16 mouse cellular contexts compared by ENCODE assay signal in genomic region chr1:98096396-98096935, GRCm38 (mm10). TPM values are rescaled to one million over a fixed set of nuclear protein-coding genes. Genes with fewer than 3 reads are reported as not detected.
A peak's percentile ranks its signal among the peaks of the same experiment; 100 is the strongest.
DNase-seq lines count a peak whose midpoint lies in the region; ATAC-seq and TF ChIP-seq lines count a peak whose summit lies in the region.
"Had no signal": no experiment of that assay in that cellular context is flagged by ENCODE, and none has a peak within 500 bp of the region (broad histone marks: within the 10 kb centered on the region; RNA-seq: fewer than 3 reads in every experiment).

No protein-coding gene starts in this region.

- H3K27me3 ChIP-seq in heart, embryonic 13.5 days (replicated peaks) = no peaks in the 10 kb centered on the region
- H3K27me3 ChIP-seq in heart, adult 2 months (ENCODE audit: control insufficient read depth, insufficient read depth, low read length) = no peaks in the 10 kb centered on the region
- no peaks in the 10 kb centered on the region for H3K27me3 ChIP-seq in liver, embryonic 13.5 days
- no peaks in the 10 kb centered on the region for H3K27me3 ChIP-seq in liver, embryonic 11.5 days (replicated peaks; ENCODE audit: control insufficient read depth, insufficient read depth, low read length)
- H3K27me3 ChIP-seq in embryonic facial prominence, embryonic 14.5 days (replicated peaks; ENCODE audit: control insufficient read depth, insufficient read depth, low read length) = no peaks in the 10 kb centered on the region
- no peaks in the 10 kb centered on the region for H3K27me3 ChIP-seq in intestine, embryonic 16.5 days (replicated peaks; ENCODE audit: control insufficient read depth, insufficient read depth, low read length)
- H3K27me3 ChIP-seq: embryonic facial prominence, embryonic 15.5 days; hindbrain, embryonic 15.5 days; neural tube, embryonic 12.5 days had no signal

- H3K4me2 ChIP-seq in heart, embryonic 13.5 days = peak overlapping the region; percentile 70
- H3K4me2 ChIP-seq in liver, embryonic 13.5 days = 0 out of 2 replicates have a peak overlapping the region, but pooled peaks have one; percentile 87
- no peak overlapping the region; the same call in 1 of the 2 replicates for H3K4me2 ChIP-seq in liver, embryonic 11.5 days
- peak overlapping the region; percentile 83; the same call in 1 of the 2 replicates for H3K4me2 ChIP-seq in embryonic facial prominence, embryonic 14.5 days (ENCODE audit: low read depth, low read length)
- H3K4me2 ChIP-seq in intestine, embryonic 16.5 days (ENCODE audit: low read depth, low read length) = peak overlapping the region; percentile 84

- no peak for DNase-seq in heart, adult 2 months
- no peak for DNase-seq in liver, embryonic 13.5 days
- DNase-seq in liver, embryonic 11.5 days (ENCODE audit: low spot score) = no peak
- no peak for DNase-seq in embryonic facial prominence, embryonic 14.5 days (ENCODE audit: low spot score)
- no peak for DNase-seq in embryo, embryonic 10 days (ENCODE audit: low spot score)
- DNase-seq in adrenal gland, adult 8-10 months = no peak
- DNase-seq: cerebellum, postnatal 25 days; gastrocnemius, postnatal 14 days; kidney, adult 9 months; thymus, postnatal 36 days had no signal

- H3K36me3 ChIP-seq in heart, embryonic 13.5 days = no peaks in the 10 kb centered on the region
- H3K36me3 ChIP-seq in heart, adult 2 months (ENCODE audit: control insufficient read depth, insufficient read depth, low read length) = no peaks in the 10 kb centered on the region
- H3K36me3 ChIP-seq in liver, embryonic 13.5 days = no peaks in the 10 kb centered on the region
- H3K36me3 ChIP-seq in liver, embryonic 11.5 days (ENCODE audit: control insufficient read depth, insufficient read depth, low read length) = no peaks in the 10 kb centered on the region
- no peaks in the 10 kb centered on the region for H3K36me3 ChIP-seq in embryonic facial prominence, embryonic 14.5 days (ENCODE audit: control insufficient read depth, insufficient read depth, low read length)
- no peaks in the 10 kb centered on the region for H3K36me3 ChIP-seq in intestine, embryonic 16.5 days (ENCODE audit: control insufficient read depth, insufficient read depth, low read length)
- H3K36me3 ChIP-seq: embryonic facial prominence, embryonic 15.5 days; hindbrain, embryonic 15.5 days; neural tube, embryonic 12.5 days had no signal

- H3K9me3 ChIP-seq in heart, embryonic 13.5 days = no peaks in the 10 kb centered on the region
- H3K9me3 ChIP-seq in liver, embryonic 13.5 days (replicated peaks) = no peaks in the 10 kb centered on the region
- H3K9me3 ChIP-seq in liver, embryonic 11.5 days (ENCODE audit: control insufficient read depth, low read length) = no peaks in the 10 kb centered on the region
- H3K9me3 ChIP-seq in embryonic facial prominence, embryonic 14.5 days (ENCODE audit: control insufficient read depth, low read length) = no peaks in the 10 kb centered on the region
- no peaks in the 10 kb centered on the region for H3K9me3 ChIP-seq in intestine, embryonic 16.5 days (ENCODE audit: control insufficient read depth, low read length)
- H3K9me3 ChIP-seq: embryonic facial prominence, embryonic 15.5 days; hindbrain, embryonic 15.5 days; megakaryocyte, embryonic 14.5 days; neural tube, embryonic 12.5 days had no signal

- peaks cover 16% of the 10 kb centered on the region for H3K4me1 ChIP-seq in heart, embryonic 13.5 days
- peaks cover 3% of the 10 kb centered on the region for H3K4me1 ChIP-seq in heart, adult 2 months (ENCODE audit: control insufficient read depth, insufficient read depth, low read length)
- peaks cover 12% of the 10 kb centered on the region for H3K4me1 ChIP-seq in liver, embryonic 13.5 days (replicated peaks)
- H3K4me1 ChIP-seq in liver, embryonic 11.5 days (replicated peaks; ENCODE audit: control insufficient read depth, insufficient read depth, low read length) = peaks cover 3% of the 10 kb centered on the region; the same call in 1 of the 2 replicates
- peaks cover 6% of the 10 kb centered on the region; the same call in 1 of the 2 replicates for H3K4me1 ChIP-seq in embryonic facial prominence, embryonic 14.5 days (ENCODE audit: control insufficient read depth, insufficient read depth, low read length)
- peaks cover 8% of the 10 kb centered on the region; the same call in 1 of the 2 replicates for H3K4me1 ChIP-seq in intestine, embryonic 16.5 days (ENCODE audit: control insufficient read depth, insufficient read depth, low read length)

- peak overlapping the region; percentile 89; the same call in 1 of the 2 replicates for H3K4me3 ChIP-seq in heart, embryonic 13.5 days
- H3K4me3 ChIP-seq in heart, adult 2 months = no peak overlapping the region
- no peak overlapping the region for H3K4me3 ChIP-seq in liver, embryonic 13.5 days (replicated peaks)
- H3K4me3 ChIP-seq in liver, embryonic 11.5 days (ENCODE audit: low read depth, low read length) = no peak overlapping the region
- no peak overlapping the region for H3K4me3 ChIP-seq in embryonic facial prominence, embryonic 14.5 days (ENCODE audit: low read depth, low read length)
- H3K4me3 ChIP-seq in intestine, embryonic 16.5 days (ENCODE audit: low read length) = no peak overlapping the region; the same call in 1 of the 2 replicates

- no peak for TF ChIP-seq CTCF in heart, adult 2 months (IDR thresholded peaks at IDR 0.05)

- peaks cover 1% of the 10 kb centered on the region; the same call in 1 of the 2 replicates for H3K79me2 ChIP-seq in heart, adult 2 months (replicated peaks; ENCODE audit: control insufficient read depth, insufficient read depth, low read length)

- intact Hi-C loops in heart, adult 2 months (cut with DNase I) = loop anchor here (2.0 kb wide), 1 partner anchor 36 kb away; no protein-coding TSS in a partner anchor

- TF ChIP-seq POLR2A in heart, adult 2 months (IDR thresholded peaks at IDR 0.05; ENCODE audit: insufficient read depth, low read depth, low read length) = no peak

- H3K27ac ChIP-seq in heart, embryonic 13.5 days (replicated peaks) = no peak overlapping the region
- H3K27ac ChIP-seq in heart, adult 2 months = no peak overlapping the region
- no peak overlapping the region for H3K27ac ChIP-seq in liver, embryonic 13.5 days
- no peak overlapping the region for H3K27ac ChIP-seq in liver, embryonic 11.5 days (ENCODE audit: low read depth, low read length)
- H3K27ac ChIP-seq in embryonic facial prominence, embryonic 14.5 days (replicated peaks; ENCODE audit: low read depth, low read length) = no peak overlapping the region
- 0 out of 2 replicates have a peak overlapping the region, but pooled peaks have one; percentile 41 for H3K27ac ChIP-seq in intestine, embryonic 16.5 days (ENCODE audit: low read length)

- no peak for TF ChIP-seq EP300 in heart, adult 2 months (IDR thresholded peaks at IDR 0.05; ENCODE audit: insufficient read depth, low read depth, low read length)

- peak overlapping the region; percentile 94; the same call in 1 of the 2 replicates for H3K9ac ChIP-seq in heart, embryonic 13.5 days
- H3K9ac ChIP-seq in heart, adult 2 months (ENCODE audit: low read depth, low read length) = no peak overlapping the region
- H3K9ac ChIP-seq in liver, embryonic 13.5 days = no peak overlapping the region
- H3K9ac ChIP-seq in liver, embryonic 11.5 days (ENCODE audit: low read depth, low read length) = no peak overlapping the region
- H3K9ac ChIP-seq in embryonic facial prominence, embryonic 14.5 days (ENCODE audit: low read depth, low read length) = no peak overlapping the region
- H3K9ac ChIP-seq in intestine, embryonic 16.5 days (ENCODE audit: low read depth, low read length) = no peak overlapping the region

- WGBS in heart, embryonic 13.5 days = 44% methylated on average over 1 of the region's 1 CpGs
- WGBS in heart, adult 2 months = 59% methylated on average over 1 of the region's 1 CpGs
- 25% methylated on average over 1 of the region's 1 CpGs for WGBS in liver, embryonic 13.5 days (ENCODE audit: insufficient replicate concordance)
- WGBS in liver, embryonic 11.5 days = 52% methylated on average over 1 of the region's 1 CpGs
- 76% methylated on average over 1 of the region's 1 CpGs for WGBS in embryonic facial prominence, embryonic 14.5 days
- 62% methylated on average over 1 of the region's 1 CpGs for WGBS in intestine, embryonic 16.5 days

- ATAC-seq in heart, embryonic 13.5 days (ENCODE audit: extremely low read depth, insufficient number of reproducible peaks, low FRiP score, low TSS enrichment) = no peak
- no peak for ATAC-seq in liver, embryonic 13.5 days (ENCODE audit: low read depth)
- no peak for ATAC-seq in liver, embryonic 11.5 days (replicated peaks; ENCODE audit: low FRiP score)
- ATAC-seq in embryonic facial prominence, embryonic 14.5 days (ENCODE audit: low read depth) = no peak
- ATAC-seq in intestine, embryonic 16.5 days = no peak; the same call in 1 of the 2 replicates

RNA-seq across cellular contexts. Expression of gene Pam, which starts 1.0 kb away (rescaled TPM):
- 340 and 404 TPM in 2 replicates for polyA plus RNA-seq in heart, embryonic 13.5 days (2015; fragmentation: Nextera tagmentation; extraction: Ambion mirVana)
- 100 to 1,000 TPM; 593 to 641 TPM for total RNA-seq in heart, adult 2 months (2021)
- 313 and 472 TPM in 2 replicates for polyA plus RNA-seq in heart, adult 2 months (2012; rRNA removed)
- polyA plus RNA-seq in liver, embryonic 13.5 days (2015; fragmentation: Nextera tagmentation; extraction: Ambion mirVana) = 9.8 and 12.0 TPM in 2 replicates
- 11.8 and 16.1 TPM in 2 replicates for polyA plus RNA-seq in liver, embryonic 11.5 days (2014; fragmentation: Nextera tagmentation; extraction: Ambion mirVana)
- polyA plus RNA-seq in embryonic facial prominence, embryonic 14.5 days (2014; fragmentation: Nextera tagmentation; extraction: Ambion mirVana) = 47.1 and 50.1 TPM in 2 replicates
- 30.7 and 38.5 TPM in 2 replicates for polyA plus RNA-seq in intestine, embryonic 16.5 days (2015; fragmentation: Nextera tagmentation; extraction: Ambion mirVana)
- total RNA-seq in adrenal gland, adult 8-10 months (2022) = 100 to 1,000 TPM; 360 to 563 (median 476) TPM
